Mouse (Mus musculus) liver, embryonic 11.5 days (tissue): ENCODE measurements around the gene Brinp3. TPM values are rescaled to one million over a fixed set of nuclear protein-coding genes. Genes with fewer than 3 reads are reported as not detected.
A peak's percentile ranks its signal among the peaks of the same experiment; 100 is the strongest.

ENCODE experiments used
- ATAC-seq: fragments of 200-750 bp; cut with Nextera tagmentation; replicated peaks from 2 replicates; pipeline ENCODE4 v1.8.0; 2017; ENCODE audit warnings: moderate number of reproducible peaks, mild to moderate bottlenecking, moderate TSS enrichment, moderate library complexity; ENCODE audit not compliant: low FRiP score
- DNase-seq: peaks from one replicate; pipeline ENCODE4 v3.0.0-alpha.2; 2017; ENCODE audit warnings: low spot score
- H3K27ac ChIP-seq: fragments of 300-500 bp; sonication (generic); 2 replicates; pipeline ENCODE4 v1.5.1; 2014; ENCODE audit warnings: mild to moderate bottlenecking, low read depth, low read length, control low read depth
- H3K27me3 ChIP-seq: fragments of 300-500 bp; sonication (generic); replicated peaks from 2 replicates; pipeline ENCODE4 v1.6.1; 2014; ENCODE audit warnings: low read length, mixed read lengths; ENCODE audit not compliant: control insufficient read depth, insufficient read depth
- H3K36me3 ChIP-seq: fragments of 300-500 bp; sonication (generic); 2 replicates; pipeline ENCODE4 v1.6.1; 2014; ENCODE audit warnings: mild to moderate bottlenecking, low read length, moderate library complexity, mixed read lengths; ENCODE audit not compliant: control insufficient read depth, insufficient read depth
- H3K4me1 ChIP-seq: fragments of 300-500 bp; sonication (generic); replicated peaks from 2 replicates; pipeline ENCODE4 v1.6.1; 2014; ENCODE audit warnings: low read length, mixed read lengths; ENCODE audit not compliant: control insufficient read depth, insufficient read depth
- H3K4me2 ChIP-seq: fragments of 300-500 bp; sonication (generic); 2 replicates; pipeline ENCODE4 v1.6.1; 2014; ENCODE audit warnings: mild to moderate bottlenecking, control low read depth, moderate library complexity
- H3K4me3 ChIP-seq: fragments of 300-500 bp; sonication (generic); 2 replicates; pipeline ENCODE4 v1.5.1; 2014; ENCODE audit warnings: low read depth, low read length, control low read depth
- H3K9ac ChIP-seq: fragments of 300-500 bp; sonication (generic); 2 replicates; pipeline ENCODE4 v1.6.1; 2014; ENCODE audit warnings: low read depth, low read length, control low read depth
- H3K9me3 ChIP-seq: fragments of 300-500 bp; sonication (generic); 2 replicates; pipeline ENCODE4 v1.6.1; 2016; ENCODE audit warnings: low read length, inconsistent platforms, mixed read lengths; ENCODE audit not compliant: control insufficient read depth
- WGBS: fragments of 180-500 bp; shearing (Covaris S2); extraction: QIAGEN DNeasy Blood & Tissue Kit; methylation state at CpG from one replicate; pipeline ENCODE4 v1.1.7; 2014; 5-methylcytosine and 5-hydroxymethylcytosine counted together
- polyA plus RNA-seq: library from polyadenylated mRNA; unstranded; fragments of >200 nt; fragmentation: Nextera tagmentation; extraction: Ambion mirVana; gene quantifications from 2 replicates; pipeline ENCODE4 v1.2.1, GENCODE M21; 2014

The Brinp3 gene
- polyA plus RNA-seq, 1 experiment from 2014 or later = 0.29 TPM

GRCm38 (mm10) chr1:146844087-146844486 is 349.5 kb downstream of the Brinp3 start:
- ATAC-seq = no peak
- DNase-seq = no peak
- H3K4me3 ChIP-seq = no peak overlapping the region
- no peaks in the 10 kb centered on the region for H3K4me1 ChIP-seq
- no peak overlapping the region for H3K4me2 ChIP-seq
- WGBS = 69% methylated on average over 2 of the region's 2 CpGs
- H3K9ac ChIP-seq = no peak overlapping the region
- no peaks in the 10 kb centered on the region for H3K36me3 ChIP-seq
- no peaks in the 10 kb centered on the region for H3K9me3 ChIP-seq
- no peak overlapping the region for H3K27ac ChIP-seq
- no peaks in the 10 kb centered on the region for H3K27me3 ChIP-seq

DNA sequence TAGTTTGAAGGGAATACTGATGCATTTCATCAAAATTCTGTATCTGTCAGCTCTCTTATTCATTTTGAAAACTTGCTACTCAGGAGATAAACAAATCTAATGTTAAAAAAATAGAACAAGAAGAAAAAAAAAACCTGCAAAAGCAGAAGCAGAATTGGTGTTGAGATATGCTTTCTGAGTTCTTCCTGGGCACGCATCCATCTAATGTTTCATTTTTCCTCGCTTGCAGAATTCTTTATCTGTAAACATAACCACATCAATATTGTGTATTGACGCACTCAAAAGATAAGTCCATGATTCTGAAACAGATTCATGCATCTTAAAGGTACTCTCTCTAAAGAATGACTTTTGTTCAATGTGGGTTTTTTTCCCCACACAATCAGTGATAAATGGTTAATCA is 354.3 kb downstream of the Brinp3 start:
- WGBS = 80% methylated on average over 3 of the region's 3 CpGs
- Histone ChIP-seq H3K4me2 (no peak overlapping the region), H3K4me1 (no peaks in the 10 kb centered on the region), H3K9ac (no peak overlapping the region), H3K36me3 (no peaks in the 10 kb centered on the region), H3K4me3 (no peak overlapping the region), H3K27me3 (no peaks in the 10 kb centered on the region), H3K27ac (no peak overlapping the region), H3K9me3 (no peaks in the 10 kb centered on the region)
- ATAC-seq (no peak), DNase-seq (no peak)

GRCm38 (mm10) chr1:146850147-146850546 is 355.6 kb downstream of the Brinp3 start:
- Histone ChIP-seq H3K36me3 (no peaks in the 10 kb centered on the region), H3K9me3 (no peaks in the 10 kb centered on the region), H3K9ac (no peak overlapping the region), H3K4me2 (no peak overlapping the region), H3K27ac (no peak overlapping the region), H3K27me3 (no peaks in the 10 kb centered on the region), H3K4me1 (no peaks in the 10 kb centered on the region), H3K4me3 (no peak overlapping the region)
- 65% methylated on average over 2 of the region's 2 CpGs for WGBS
- ATAC-seq = no peak
- DNase-seq = no peak

DNA sequence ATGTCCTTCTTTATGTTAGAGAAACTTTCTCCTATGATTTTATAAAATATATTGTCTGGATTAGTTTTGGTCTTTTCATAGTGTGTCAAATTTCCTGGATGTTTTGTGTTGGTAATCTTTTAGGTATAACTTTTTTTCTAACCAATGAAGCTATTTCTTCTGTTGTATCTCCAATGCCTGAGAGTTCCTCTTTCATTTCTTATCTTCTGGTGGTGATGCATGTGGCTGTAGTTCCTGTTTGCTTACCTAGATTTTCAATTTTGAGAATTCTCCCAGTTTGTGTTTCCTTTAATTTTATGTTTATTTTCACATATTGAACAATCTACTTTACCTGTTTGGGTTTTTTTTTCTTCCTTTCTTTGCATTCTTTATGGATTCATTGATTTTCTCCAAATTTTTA is 404.1 kb downstream of the Brinp3 start:
- Histone ChIP-seq H3K36me3 (no peaks in the 10 kb centered on the region), H3K9ac (no peak overlapping the region)
- no peak for ATAC-seq

DNA sequence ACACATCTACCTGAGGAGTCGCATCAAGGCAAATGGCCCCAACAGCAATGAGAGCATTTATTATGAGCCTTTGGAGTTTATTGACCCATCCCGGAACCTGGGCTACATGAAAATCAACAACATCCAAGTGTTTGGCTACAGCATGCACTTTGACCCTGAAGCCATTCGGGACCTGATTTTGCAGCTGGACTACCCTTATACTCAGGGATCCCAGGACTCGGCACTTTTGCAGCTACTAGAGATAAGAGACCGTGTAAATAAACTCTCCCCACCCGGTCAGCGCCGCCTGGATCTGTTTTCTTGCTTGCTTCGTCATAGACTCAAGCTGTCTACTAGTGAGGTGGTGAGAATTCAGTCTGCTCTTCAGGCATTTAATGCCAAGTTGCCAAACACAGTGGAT is 407.1 kb downstream of the Brinp3 start:
- no peak overlapping the region for H3K4me3 ChIP-seq
- no peak overlapping the region for H3K9ac ChIP-seq
- ATAC-seq (peak; percentile 29; the same call in 1 of the 2 replicates), DNase-seq (no peak)
- no peaks in the 10 kb centered on the region for H3K9me3 ChIP-seq
- H3K27me3 ChIP-seq = no peaks in the 10 kb centered on the region
- H3K4me1 ChIP-seq = no peaks in the 10 kb centered on the region
- no peak overlapping the region for H3K4me2 ChIP-seq
- 58% methylated on average over 9 of the region's 9 CpGs for WGBS
- no peaks in the 10 kb centered on the region for H3K36me3 ChIP-seq
- no peak overlapping the region for H3K27ac ChIP-seq

More for the DNA sequence above, 404.1 kb downstream of the Brinp3 start:
- Histone ChIP-seq H3K4me3 (no peak overlapping the region), H3K27me3 (no peaks in the 10 kb centered on the region), H3K4me2 (no peak overlapping the region), H3K27ac (no peak overlapping the region), H3K9me3 (no peaks in the 10 kb centered on the region), H3K4me1 (no peaks in the 10 kb centered on the region)
- DNase-seq = no peak

- Histone ChIP-seq H3K9me3 (no peaks in the 10 kb centered on the region), H3K4me3 (no peak overlapping the region), H3K27me3 (no peaks in the 10 kb centered on the region), H3K4me2 (no peak overlapping the region), H3K4me1 (no peaks in the 10 kb centered on the region), H3K27ac (no peak overlapping the region), H3K36me3 (no peaks in the 10 kb centered on the region), H3K9ac (no peak overlapping the region)
- DNase-seq (no peak), ATAC-seq (no peak)
- WGBS = 79% methylated on average over 6 of the region's 6 CpGs
Observed at GRCm38 (mm10) chr1:146939463-146940389, 445.2 kb downstream of the Brinp3 start.
